Mouse (Mus musculus) heart, adult 2 months (tissue): ENCODE data around the gene Hexim2.

ENCODE experiments used
- CTCF ChIP-seq: fragments of 200-600 bp; IDR thresholded peaks from 2 replicates; pipeline ENCODE4 v1.8.1; 2022; ENCODE audit warnings: antibody characterized with exemption, mild to moderate bottlenecking, moderate library complexity
- POLR2A ChIP-seq: fragments of 200-500 bp; IDR thresholded peaks from 2 replicates; pipeline ENCODE4 v1.6.1; 2011; ENCODE audit warnings: mild to moderate bottlenecking, low read depth, low read length, control low read depth; ENCODE audit not compliant: insufficient read depth

DNA sequence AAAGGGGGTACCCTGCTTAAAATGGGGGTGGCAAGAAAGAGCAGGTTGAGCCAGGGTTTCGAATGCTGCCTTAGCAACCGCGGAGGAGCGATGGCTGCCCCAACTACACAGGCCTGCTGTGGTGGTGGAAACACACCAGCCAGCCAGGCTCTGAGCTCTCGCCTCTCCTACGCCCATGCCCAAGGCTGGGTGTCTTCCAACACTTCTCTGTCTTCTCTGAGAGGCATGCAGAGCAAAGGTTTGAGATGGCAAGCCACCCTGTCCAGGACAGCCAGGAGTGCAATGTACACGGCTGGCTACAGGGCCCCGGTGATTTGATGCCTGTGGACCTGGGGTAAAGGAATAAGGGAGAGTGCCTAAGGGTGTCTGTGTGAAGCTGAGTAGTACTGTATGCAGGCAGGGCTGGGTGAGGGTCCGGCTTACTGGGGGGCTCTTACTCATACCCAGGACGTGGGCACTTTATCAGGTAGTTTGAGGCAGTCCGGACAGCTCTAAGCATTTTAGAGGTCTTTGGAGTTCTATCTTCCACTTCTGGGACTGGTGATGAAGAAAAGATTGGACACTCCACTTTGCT is 41.6 kb downstream of the Hexim2 start:
- no peak for TF ChIP-seq POLR2A
- no peak for TF ChIP-seq CTCF
